Mouse (Mus musculus) liver, embryonic 14.5 days (tissue): ENCODE measurements at regions not wholly inside any gene's neighbourhood (a gene's known extent, or its start where the extent isn't known, plus 50 kb on each side); places are given as distances from the start of the nearest gene placed in this dataset.

Source experiments
- ATAC-seq: fragments of 200-750 bp; cut with Nextera tagmentation; 2 replicates; pipeline ENCODE4 v1.8.0; 2017; ENCODE audit warnings: moderate number of reproducible peaks, mild to moderate bottlenecking, moderate library complexity; ENCODE audit not compliant: insufficient read depth
- DNase-seq, 3 experiments: peaks; one replicate each; pipeline ENCODE4 v3.0.0-alpha.2; 2012 to 2013; ENCODE audit warnings: low read depth in 3 of 3, low spot score in 3 of 3
- H3K27ac ChIP-seq: fragments of 300-500 bp; sonication (generic); 2 replicates; pipeline ENCODE4 v1.5.1; 2014; ENCODE audit warnings: moderate library complexity, mild to moderate bottlenecking, control low read depth, inconsistent platforms
- H3K27me3 ChIP-seq: fragments of 300-500 bp; sonication (generic); 2 replicates; pipeline ENCODE4 v1.6.1; 2014; ENCODE audit warnings: mild to moderate bottlenecking, low read length, moderate library complexity; ENCODE audit not compliant: control insufficient read depth, insufficient read depth
- H3K36me3 ChIP-seq: fragments of 300-500 bp; sonication (generic); replicated peaks from 2 replicates; pipeline ENCODE4 v1.6.1; 2014; ENCODE audit warnings: low read depth; ENCODE audit not compliant: control insufficient read depth, insufficient read depth
- H3K4me1 ChIP-seq, 2 experiments: fragments of 200-500 bp in 1 of 2; fragments of 300-500 bp in 1 of 2; sonication (generic) in 1 of 2; replicated peaks; 2 replicates each; pipeline ENCODE4 v1.6.1; 2012 to 2014; ENCODE audit warnings: antibody characterized with exemption in 1 of 2, inconsistent platforms in 1 of 2, low read length in 1 of 2; ENCODE audit not compliant: control insufficient read depth in 2 of 2, insufficient read depth in 2 of 2
- H3K4me2 ChIP-seq: fragments of 300-500 bp; sonication (generic); 2 replicates; pipeline ENCODE4 v1.6.1; 2014; ENCODE audit warnings: low read depth, mild to moderate bottlenecking, control low read depth, moderate library complexity
- H3K4me3 ChIP-seq, 2 experiments: fragments of 200-500 bp in 1 of 2; fragments of 300-500 bp in 1 of 2; sonication (generic) in 1 of 2; 2 replicates each; pipeline ENCODE4 v1.5.1; 2012 to 2014; ENCODE audit warnings: low read depth in 2 of 2, low read length in 2 of 2, mild to moderate bottlenecking in 2 of 2, control low read depth in 1 of 2, inconsistent platforms in 1 of 2, moderate library complexity in 1 of 2; ENCODE audit not compliant: insufficient read depth in 1 of 2
- H3K9ac ChIP-seq: fragments of 300-500 bp; sonication (generic); replicated peaks from 2 replicates; pipeline ENCODE4 v1.6.1; 2014; ENCODE audit warnings: mild to moderate bottlenecking, control low read depth, moderate library complexity
- H3K9me3 ChIP-seq: fragments of 300-500 bp; sonication (generic); 2 replicates; pipeline ENCODE4 v1.6.1; 2016; ENCODE audit warnings: low read length, mixed read lengths; ENCODE audit not compliant: control insufficient read depth
- CTCF ChIP-seq: IDR thresholded peaks from 2 replicates; pipeline ENCODE4 v1.5.1; 2016; ENCODE audit warnings: antibody characterized with exemption, low read depth, control low read depth
- EP300 ChIP-seq: IDR thresholded peaks from 2 replicates; pipeline ENCODE4 v1.6.1; 2016; ENCODE audit warnings: antibody characterized with exemption, low read depth
- WGBS: fragments of 180-500 bp; shearing (Covaris S2); extraction: QIAGEN DNeasy Blood & Tissue Kit; methylation state at CpG from one replicate; pipeline ENCODE4 v1.1.7; 2014; ENCODE audit not compliant: insufficient replicate concordance; 5-methylcytosine and 5-hydroxymethylcytosine counted together

DNA sequence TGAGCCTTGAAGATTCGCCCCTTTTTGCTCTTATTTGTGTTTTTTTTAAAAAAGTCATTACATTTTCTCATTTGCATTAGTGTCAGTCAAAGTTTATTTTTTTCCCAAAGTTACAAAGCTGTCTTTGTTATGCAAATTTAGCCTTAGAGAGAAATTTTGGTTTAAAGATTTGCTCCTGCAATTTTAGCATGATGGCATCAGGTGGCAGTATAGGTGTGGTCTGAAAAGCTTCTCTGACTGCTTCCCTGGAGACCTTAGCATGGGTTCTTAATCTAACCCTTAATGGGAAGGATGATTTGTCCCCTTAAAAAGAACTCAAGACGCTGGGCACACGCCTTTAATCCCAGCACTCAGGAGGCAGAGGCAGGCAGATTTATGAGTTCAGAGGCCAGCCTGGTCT, 451.2 kb downstream of the Slc4a3 start:
- H3K27ac ChIP-seq: no peak overlapping the region
- TF ChIP-seq EP300 (no peak), CTCF (no peak)
- H3K4me3 ChIP-seq: no peak overlapping the region
- no peaks in the 10 kb centered on the region for H3K36me3 ChIP-seq
- ATAC-seq: no peak
- no peak overlapping the region for H3K9ac ChIP-seq
- no peaks in the 10 kb centered on the region for H3K4me1 ChIP-seq
- H3K9me3 ChIP-seq: no peaks in the 10 kb centered on the region
- H3K27me3 ChIP-seq: no peaks in the 10 kb centered on the region
- WGBS: 44% methylated on average over 3 of the region's 3 CpGs
- no peak for DNase-seq
- H3K4me2 ChIP-seq: no peak overlapping the region

DNA sequence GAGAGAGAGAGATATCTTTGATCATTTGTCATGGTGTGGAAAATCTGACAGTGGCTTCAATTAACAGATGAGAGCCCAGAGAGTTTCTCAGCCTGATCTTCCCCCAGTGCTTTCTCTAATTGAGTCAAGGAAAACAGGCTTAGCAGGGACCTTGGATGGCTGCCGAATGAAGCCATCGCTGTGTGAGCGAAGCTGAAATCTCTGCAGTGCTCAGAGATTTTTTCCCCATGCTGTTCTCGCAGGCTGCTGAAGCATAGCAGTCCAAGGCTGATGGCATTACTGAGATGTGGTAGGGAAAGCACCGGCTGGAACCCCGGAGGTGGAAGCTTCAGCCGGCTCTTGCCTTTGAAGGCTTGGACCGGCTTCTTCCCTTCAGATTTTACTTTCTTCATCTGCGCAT, 455.1 kb downstream of the Slc4a3 start:
- no peak overlapping the region for H3K27ac ChIP-seq
- H3K4me2 ChIP-seq: no peak overlapping the region
- no peak overlapping the region for H3K4me3 ChIP-seq
- 73% methylated on average over 9 of the region's 9 CpGs for WGBS
- H3K9ac ChIP-seq: no peak overlapping the region
- TF ChIP-seq CTCF (no peak), EP300 (no peak)
- H3K9me3 ChIP-seq: no peaks in the 10 kb centered on the region
- DNase-seq (no peak), ATAC-seq (no peak)
- H3K36me3 ChIP-seq: no peaks in the 10 kb centered on the region
- no peaks in the 10 kb centered on the region for H3K27me3 ChIP-seq
- no peaks in the 10 kb centered on the region for H3K4me1 ChIP-seq

DNA sequence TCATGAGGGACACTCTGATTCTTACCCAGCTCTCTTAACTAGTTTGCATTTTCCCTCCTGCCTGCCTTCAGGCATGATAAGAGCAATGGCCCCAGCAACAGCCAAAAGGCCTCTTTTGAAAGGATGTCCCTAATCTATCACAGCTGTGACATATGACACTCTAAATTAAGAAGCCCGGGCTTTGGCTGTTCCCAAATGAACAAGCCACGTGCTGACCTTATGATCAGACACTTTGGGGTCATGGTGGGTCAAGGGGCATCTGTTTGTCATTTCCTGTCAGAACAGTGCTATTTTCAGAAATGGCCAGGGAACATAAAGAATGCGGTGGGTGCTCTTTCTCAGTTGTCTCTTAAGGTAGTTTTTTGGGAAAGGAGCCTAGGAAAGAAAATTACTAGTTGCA, 463.5 kb downstream of the Slc4a3 start:
- Histone ChIP-seq H3K36me3 (no peaks in the 10 kb centered on the region), H3K4me1 (peaks cover 0 to 8% of the 10 kb centered on the region in 2 experiments; a peak in 2 of 4 replicates), H3K9ac (no peak overlapping the region), H3K9me3 (no peaks in the 10 kb centered on the region), H3K27ac (no peak overlapping the region), H3K4me2 (no peak overlapping the region), H3K4me3 (no peak overlapping the region), H3K27me3 (no peaks in the 10 kb centered on the region)
- no peak for DNase-seq
- TF ChIP-seq CTCF (no peak), EP300 (no peak)
- no peak for ATAC-seq
- WGBS: 13% methylated on average over 3 of the region's 3 CpGs

DNA sequence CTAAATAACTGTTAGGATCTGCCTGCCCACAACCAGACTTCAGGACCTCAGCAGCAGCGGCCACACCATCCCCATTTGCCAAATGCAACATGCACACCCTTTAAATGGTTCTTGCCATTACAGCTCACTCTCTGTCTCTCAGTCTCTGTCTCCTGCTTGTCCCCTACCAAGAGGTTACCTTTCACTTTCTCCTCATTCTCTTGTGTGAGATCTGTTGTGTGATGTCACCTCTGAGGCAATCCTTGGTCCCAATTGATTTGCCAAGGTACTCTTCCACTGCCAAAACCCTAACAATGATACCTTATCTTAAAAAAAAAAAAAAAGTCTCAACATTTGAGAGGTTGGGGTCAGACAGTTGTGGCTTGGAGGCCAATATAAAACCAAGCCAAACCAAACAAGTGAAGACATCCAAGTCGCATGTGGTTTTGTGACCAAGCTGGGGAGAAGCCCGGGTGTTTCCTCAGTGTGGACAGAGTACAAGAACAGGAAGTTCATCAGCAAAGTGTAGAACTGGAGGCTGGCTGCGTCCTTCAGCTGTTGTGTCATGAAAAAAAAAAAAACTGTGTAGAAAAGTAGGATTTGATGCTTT, 464.2 kb downstream of the Slc4a3 start:
- Histone ChIP-seq H3K27ac (no peak overlapping the region), H3K4me1 (peaks cover 0 to 8% of the 10 kb centered on the region in 2 experiments; a peak in 2 of 4 replicates), H3K4me3 (no peak overlapping the region), H3K27me3 (no peaks in the 10 kb centered on the region), H3K4me2 (no peak overlapping the region), H3K9me3 (no peaks in the 10 kb centered on the region), H3K36me3 (no peaks in the 10 kb centered on the region), H3K9ac (no peak overlapping the region)
- TF ChIP-seq EP300 (no peak), CTCF (no peak)
- no peak for DNase-seq
- ATAC-seq: no peak
- WGBS: 13% methylated on average over 4 of the region's 4 CpGs

DNA sequence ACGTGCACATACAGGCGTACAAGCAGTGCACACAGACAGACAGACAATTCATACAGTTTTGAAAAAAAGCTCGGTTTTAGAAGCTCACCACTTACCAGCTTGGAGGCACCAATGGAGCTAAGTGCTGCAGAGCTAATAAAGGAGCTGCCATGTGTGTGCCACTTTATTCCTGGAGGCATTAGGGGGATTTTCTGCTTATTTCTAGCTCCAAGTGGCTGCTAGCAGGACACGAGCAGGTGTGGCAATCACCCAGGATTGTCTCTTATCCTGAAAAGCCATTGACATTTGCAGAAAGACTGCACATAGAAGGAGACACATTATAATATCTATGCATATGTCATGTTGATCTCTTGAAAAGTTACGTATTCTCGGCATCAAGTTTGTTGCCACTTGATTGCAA, 472.5 kb downstream of the Slc4a3 start:
- Histone ChIP-seq H3K9ac (no peak overlapping the region), H3K4me1 (no peaks in the 10 kb centered on the region; a peak in 1 of 4 replicates), H3K36me3 (no peaks in the 10 kb centered on the region), H3K9me3 (no peaks in the 10 kb centered on the region), H3K4me2 (no peak overlapping the region), H3K4me3 (no peak overlapping the region), H3K27me3 (no peaks in the 10 kb centered on the region), H3K27ac (no peak overlapping the region)
- TF ChIP-seq CTCF (no peak), EP300 (no peak)
- DNase-seq: no peak
- ATAC-seq: no peak
- 57% methylated on average over 6 of the region's 6 CpGs for WGBS
